Mouse (Mus musculus) intestine, postnatal 0 days (tissue): ENCODE measurements around the gene Pdss1. TPM values are rescaled to one million over a fixed set of nuclear protein-coding genes. Genes with fewer than 3 reads are reported as not detected.
"Not testable (repeated sequence)": the region's sequence is repeated elsewhere in the genome, so short reads cannot be mapped to it uniquely, and the experiment has no call there.

Experiments used
- ATAC-seq: fragments of 200-750 bp; cut with Nextera tagmentation; 2 replicates; pipeline ENCODE4 v1.8.0; 2017; ENCODE audit warnings: mild to moderate bottlenecking, moderate TSS enrichment, moderate library complexity
- H3K27ac ChIP-seq: fragments of 300-500 bp; sonication (generic); 2 replicates; pipeline ENCODE4 v1.5.1; 2014; ENCODE audit warnings: mild to moderate bottlenecking, low read depth, low read length, moderate library complexity
- H3K27me3 ChIP-seq: fragments of 300-500 bp; sonication (generic); replicated peaks from 2 replicates; pipeline ENCODE4 v1.6.1; 2014; ENCODE audit warnings: low read length, mixed read lengths; ENCODE audit not compliant: control insufficient read depth, insufficient read depth
- H3K36me3 ChIP-seq: fragments of 300-500 bp; sonication (generic); 2 replicates; pipeline ENCODE4 v1.6.1; 2014; ENCODE audit warnings: mild to moderate bottlenecking, moderate library complexity; ENCODE audit not compliant: control insufficient read depth, insufficient read depth
- H3K4me1 ChIP-seq: fragments of 300-500 bp; sonication (generic); replicated peaks from 2 replicates; pipeline ENCODE4 v1.6.1; 2014; ENCODE audit warnings: antibody characterized with exemption, low read length, mixed read lengths; ENCODE audit not compliant: control insufficient read depth, insufficient read depth
- H3K4me2 ChIP-seq: fragments of 300-500 bp; sonication (generic); replicated peaks from 2 replicates; pipeline ENCODE4 v1.6.1; 2014; ENCODE audit warnings: low read depth, mild to moderate bottlenecking, moderate library complexity
- H3K4me3 ChIP-seq: fragments of 300-500 bp; sonication (generic); 2 replicates; pipeline ENCODE4 v1.5.1; 2014; ENCODE audit warnings: low read depth, low read length
- H3K9ac ChIP-seq: fragments of 300-500 bp; sonication (generic); 2 replicates; pipeline ENCODE4 v1.6.1; 2014; ENCODE audit warnings: mild to moderate bottlenecking, low read depth, low read length
- H3K9me3 ChIP-seq: fragments of 300-500 bp; sonication (generic); 2 replicates; pipeline ENCODE4 v1.6.1; 2016; ENCODE audit warnings: mixed run types; ENCODE audit not compliant: control insufficient read depth
- CTCF ChIP-seq: sonication (generic); IDR thresholded peaks from 2 replicates; pipeline ENCODE4 v1.5.1; 2016; ENCODE audit warnings: low read depth, mild to moderate bottlenecking, control low read depth, antibody characterized with exemption, moderate library complexity
- WGBS: fragments of 180-500 bp; shearing (Covaris S2); extraction: QIAGEN DNeasy Blood & Tissue Kit; methylation state at CpG from one replicate; pipeline ENCODE4 v1.1.7; 2014; 5-methylcytosine and 5-hydroxymethylcytosine counted together
- polyA plus RNA-seq: library from polyadenylated mRNA; unstranded; fragments of >200 nt; fragmentation: Nextera tagmentation; extraction: Ambion mirVana; gene quantifications from 2 replicates; pipeline ENCODE4 v1.2.1, GENCODE M21; 2015

Gene Pdss1
- polyA plus RNA-seq, 1 experiment from 2014 or later, result 26.6 TPM

- no peak for TF ChIP-seq CTCF
- peak; percentile 53; the same call in 1 of the 2 replicates for ATAC-seq
- 43% methylated on average over 7 of the region's 7 CpGs for WGBS
Measured at GRCm38 (mm10) chr2:22866894-22867424, 28.4 kb upstream of the Pdss1 start.

GRCm38 (mm10) chr2:22873159-22873558 is 22.2 kb upstream of the Pdss1 start:
- H3K27me3 ChIP-seq, result no peaks in the 10 kb centered on the region
- ATAC-seq, result peak; percentile 82
- H3K9me3 ChIP-seq, result no peaks in the 10 kb centered on the region
- H3K4me3 ChIP-seq, result no peak overlapping the region
- H3K9ac ChIP-seq, result no peak overlapping the region
- H3K4me2 ChIP-seq, result no peak overlapping the region
- H3K27ac ChIP-seq, result no peak overlapping the region
- WGBS, result 41% methylated on average over 1 of the region's 1 CpGs
- H3K36me3 ChIP-seq, result no peaks in the 10 kb centered on the region
- H3K4me1 ChIP-seq, result 0 out of 2 replicates have a peak, but pooled peaks cover 4% of the 10 kb centered on the region
- no peak for TF ChIP-seq CTCF

More at GRCm38 (mm10) chr2:22866894-22867424, 28.4 kb upstream of the Pdss1 start:
- Histone ChIP-seq H3K4me1 (no peaks in the 10 kb centered on the region), H3K9ac (no peak overlapping the region), H3K27me3 (no peaks in the 10 kb centered on the region), H3K9me3 (no peaks in the 10 kb centered on the region), H3K4me2 (no peak overlapping the region), H3K4me3 (no peak overlapping the region), H3K27ac (no peak overlapping the region), H3K36me3 (no peaks in the 10 kb centered on the region)

GRCm38 (mm10) chr2:22874628-22875027 is 20.7 kb upstream of the Pdss1 start:
- TF ChIP-seq CTCF, result no peak
- H3K9ac ChIP-seq, result no peak overlapping the region
- ATAC-seq, result peak; percentile 81
- 22% methylated on average over 10 of the region's 10 CpGs for WGBS
- no peaks in the 10 kb centered on the region for H3K36me3 ChIP-seq
- no peaks in the 10 kb centered on the region for H3K27me3 ChIP-seq
- peak overlapping the region; percentile 7; the same call in 1 of the 2 replicates for H3K27ac ChIP-seq
- no peaks in the 10 kb centered on the region for H3K9me3 ChIP-seq
- H3K4me1 ChIP-seq, result 0 out of 2 replicates have a peak, but pooled peaks cover 4% of the 10 kb centered on the region
- H3K4me3 ChIP-seq, result no peak overlapping the region
- peak overlapping the region; percentile 3; the same call in 1 of the 2 replicates for H3K4me2 ChIP-seq

GRCm38 (mm10) chr2:22876614-22877013 is 18.7 kb upstream of the Pdss1 start:
- Histone ChIP-seq H3K4me3 (no peak overlapping the region), H3K27ac (no peak overlapping the region), H3K4me2 (no peak overlapping the region), H3K9me3 (no peaks in the 10 kb centered on the region), H3K36me3 (no peaks in the 10 kb centered on the region), H3K9ac (no peak overlapping the region), H3K4me1 (0 out of 2 replicates have a peak, but pooled peaks cover 4% of the 10 kb centered on the region), H3K27me3 (no peaks in the 10 kb centered on the region)
- whole genome bisulfite sequencing, result 37% methylated on average over 3 of the region's 3 CpGs
- no peak for TF ChIP-seq CTCF
- peak; percentile 74 for ATAC-seq

- H3K9ac ChIP-seq, result no peak overlapping the region
- H3K4me3 ChIP-seq, result no peak overlapping the region
- no peaks in the 10 kb centered on the region for H3K9me3 ChIP-seq
- H3K27me3 ChIP-seq, result no peaks in the 10 kb centered on the region
- TF ChIP-seq CTCF, result no peak
- H3K36me3 ChIP-seq, result no peaks in the 10 kb centered on the region
- H3K4me2 ChIP-seq, result no peak overlapping the region
- no peak for ATAC-seq
- WGBS, result 18% methylated on average over 1 of the region's 1 CpGs
- H3K4me1 ChIP-seq, result 0 out of 2 replicates have a peak, but pooled peaks cover 4% of the 10 kb centered on the region
- no peak overlapping the region for H3K27ac ChIP-seq
Measured at GRCm38 (mm10) chr2:22878781-22879180, 16.5 kb upstream of the Pdss1 start.

GRCm38 (mm10) chr2:22880726-22881125 is 14.6 kb upstream of the Pdss1 start:
- not testable (repeated sequence) for H3K4me2 ChIP-seq, H3K27ac ChIP-seq, ATAC-seq, H3K4me3 ChIP-seq, H3K9me3 ChIP-seq, H3K36me3 ChIP-seq, H3K9ac ChIP-seq, H3K27me3 ChIP-seq, H3K4me1 ChIP-seq
- WGBS, result 78% methylated on average over 3 of the region's 3 CpGs
